Mouse (Mus musculus) midbrain, embryonic 10.5 days (tissue): ENCODE measurements around the gene Tmem240. TPM values are rescaled to one million over a fixed set of nuclear protein-coding genes. Genes with fewer than 3 reads are reported as not detected.
"Not testable (repeated sequence)": the region's sequence is repeated elsewhere in the genome, so short reads cannot be mapped to it uniquely, and the experiment has no call there.

ENCODE experiments used
- DNase-seq: peaks from one replicate; pipeline ENCODE4 v3.0.0-alpha.2; 2017; ENCODE audit warnings: low spot score
- H3K27ac ChIP-seq: fragments of 300-500 bp; sonication (generic); replicated peaks from 2 replicates; pipeline ENCODE4 v1.5.1; 2016; ENCODE audit warnings: mild to moderate bottlenecking
- H3K27me3 ChIP-seq: fragments of 300-500 bp; sonication (generic); 2 replicates; pipeline ENCODE4 v1.6.1; 2016; ENCODE audit warnings: low read depth, mild to moderate bottlenecking; ENCODE audit not compliant: poor library complexity, severe bottlenecking
- H3K36me3 ChIP-seq: fragments of 300-500 bp; sonication (generic); 2 replicates; pipeline ENCODE4 v1.6.1; 2016; ENCODE audit warnings: mild to moderate bottlenecking, moderate library complexity
- H3K4me1 ChIP-seq: fragments of 300-500 bp; sonication (generic); 2 replicates; pipeline ENCODE4 v1.6.1; 2016
- H3K4me3 ChIP-seq: fragments of 300-500 bp; sonication (generic); 2 replicates; pipeline ENCODE4 v1.5.1; 2016; ENCODE audit warnings: mild to moderate bottlenecking, moderate library complexity
- H3K9me3 ChIP-seq: fragments of 300-500 bp; sonication (generic); replicated peaks from 2 replicates; pipeline ENCODE4 v1.6.1; 2016; ENCODE audit warnings: mild to moderate bottlenecking
- WGBS: fragments of 180-500 bp; shearing (Covaris S2); methylation state at CpG from one replicate; pipeline ENCODE4 v1.1.7; 2016; 5-methylcytosine and 5-hydroxymethylcytosine counted together
- polyA plus RNA-seq: library from polyadenylated mRNA; unstranded; fragments of >200 nt; fragmentation: Nextera tagmentation; extraction: Ambion mirVana; gene quantifications from 2 replicates; pipeline ENCODE4 v1.2.1, GENCODE M21; 2016

The Tmem240 gene
- polyA plus RNA-seq, 1 experiment from 2014 or later, result 0.65 TPM

DNA sequence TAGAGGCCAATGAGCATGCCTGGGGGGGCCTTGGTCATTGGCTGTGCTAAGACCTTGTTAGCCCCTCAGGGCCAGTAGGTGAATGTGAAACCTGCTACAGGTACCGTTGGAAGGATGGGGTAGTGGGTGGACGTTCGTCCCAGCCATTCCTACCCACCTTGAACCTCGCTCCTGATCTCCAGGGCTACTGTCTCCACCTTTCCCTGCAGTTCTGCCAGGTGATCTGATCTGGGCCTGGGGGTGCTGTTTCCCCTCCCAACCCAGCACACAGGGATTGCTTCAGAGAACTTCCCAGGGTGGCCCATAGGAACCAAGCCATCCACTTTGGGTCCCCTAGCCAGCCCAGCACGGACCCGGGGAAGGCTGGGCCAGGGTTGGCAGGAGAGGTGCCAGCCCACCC, 4.6 kb downstream of the Tmem240 start:
- H3K27ac ChIP-seq, result no peak overlapping the region
- H3K27me3 ChIP-seq, result no peaks in the 10 kb centered on the region
- 83% methylated on average over 6 of the region's 6 CpGs for WGBS
- no peaks in the 10 kb centered on the region for H3K9me3 ChIP-seq
- H3K4me1 ChIP-seq, result peaks cover 34% of the 10 kb centered on the region
- H3K36me3 ChIP-seq, result peaks cover 61% of the 10 kb centered on the region
- H3K4me3 ChIP-seq, result peak overlapping the region; percentile 21; the same call in 1 of the 2 replicates
- no peak for DNase-seq

GRCm38 (mm10) chr4:155739741-155740636, 5.4 kb downstream of the Tmem240 start:
- no peak for DNase-seq
- peaks cover 70% of the 10 kb centered on the region for H3K36me3 ChIP-seq
- no peaks in the 10 kb centered on the region for H3K9me3 ChIP-seq
- 85% methylated on average over 37 of the region's 37 CpGs for WGBS
- peak overlapping the region; percentile 21; the same call in 1 of the 2 replicates for H3K4me3 ChIP-seq
- peaks cover 30% of the 10 kb centered on the region for H3K4me1 ChIP-seq
- no peak overlapping the region for H3K27ac ChIP-seq
- H3K27me3 ChIP-seq, result no peaks in the 10 kb centered on the region

DNA sequence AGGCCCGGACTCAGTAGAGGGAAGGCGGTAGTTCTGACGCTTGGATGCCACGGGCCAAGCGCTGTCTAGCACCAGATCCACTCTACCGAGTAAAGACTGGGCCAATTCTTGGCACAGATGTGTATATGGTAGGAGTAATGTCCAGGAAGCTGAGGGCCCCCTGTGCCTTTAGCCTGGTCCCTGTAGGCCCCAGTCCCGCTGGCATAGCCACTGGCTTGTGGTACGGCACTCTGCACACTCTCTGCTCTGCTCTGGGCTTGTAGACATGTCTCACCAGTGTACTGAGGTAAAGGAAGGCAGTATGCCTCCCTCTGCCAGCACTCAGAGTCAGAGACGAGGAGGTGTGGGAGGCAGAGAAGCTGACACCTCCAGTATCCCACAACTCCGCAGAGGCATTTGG, 6.1 kb downstream of the Tmem240 start:
- H3K4me3 ChIP-seq, H3K27me3 ChIP-seq, H3K9me3 ChIP-seq, DNase-seq, H3K27ac ChIP-seq: not testable (repeated sequence)
- Histone ChIP-seq H3K36me3 (peaks cover 76% of the 10 kb centered on the region), H3K4me1 (peaks cover 26% of the 10 kb centered on the region)
- WGBS, result 94% methylated on average over 10 of the region's 10 CpGs

- H3K27ac ChIP-seq, result no peak overlapping the region
- peaks cover 9% of the 10 kb centered on the region for H3K4me1 ChIP-seq
- peaks cover 87% of the 10 kb centered on the region for H3K36me3 ChIP-seq
- 96% methylated on average over 5 of the region's 5 CpGs for WGBS
- no peak overlapping the region for H3K4me3 ChIP-seq
- no peaks in the 10 kb centered on the region for H3K27me3 ChIP-seq
- no peak for DNase-seq
- no peaks in the 10 kb centered on the region for H3K9me3 ChIP-seq
These were observed 8.1 kb downstream of the Tmem240 start for GRCm38 (mm10) chr4:155742684-155743083.

DNA sequence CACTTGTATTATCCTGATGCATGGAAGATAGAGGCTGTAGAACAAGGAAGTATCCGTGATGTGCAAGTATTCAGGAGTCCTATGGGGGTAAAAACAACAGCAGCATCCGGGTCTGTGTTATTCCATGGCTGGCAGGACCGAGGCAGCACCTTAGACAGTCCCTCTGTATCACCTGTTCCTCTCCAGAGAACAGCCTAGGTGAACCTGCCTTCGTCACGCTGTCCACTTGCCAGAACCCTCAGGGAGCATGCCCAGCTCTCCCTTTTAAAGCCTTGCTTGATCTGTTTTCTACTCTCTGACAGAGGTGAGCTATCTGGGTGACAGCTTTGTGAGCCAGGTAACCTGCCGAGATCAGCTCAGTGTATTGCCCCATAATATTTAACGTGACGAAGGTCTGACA, 9.9 kb downstream of the Tmem240 start:
- DNase-seq, result no peak
- Histone ChIP-seq H3K9me3 (no peaks in the 10 kb centered on the region), H3K4me1 (no peaks in the 10 kb centered on the region), H3K27me3 (no peaks in the 10 kb centered on the region), H3K27ac (no peak overlapping the region), H3K4me3 (no peak overlapping the region), H3K36me3 (peaks cover 100% of the 10 kb centered on the region)
- 92% methylated on average over 8 of the region's 8 CpGs for WGBS

DNA sequence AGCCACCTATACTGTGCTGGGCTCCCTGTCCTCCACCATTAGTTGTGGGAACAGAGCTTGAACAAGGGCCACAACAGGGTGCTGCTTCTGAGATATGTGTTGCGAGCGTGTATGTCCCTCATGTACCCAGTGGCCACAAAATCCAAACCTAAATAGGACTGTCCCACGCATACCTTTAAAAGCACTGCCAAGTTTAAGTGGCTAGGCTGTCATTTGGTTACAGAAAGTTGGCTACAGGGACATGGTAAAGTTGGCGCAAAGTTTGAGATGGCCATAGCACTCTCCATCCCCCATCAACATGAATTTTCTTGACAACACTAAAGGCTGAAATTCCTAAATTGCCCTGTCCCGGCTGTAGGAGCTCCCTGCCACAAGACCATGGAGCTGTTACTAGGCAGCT, 10.5 kb downstream of the Tmem240 start:
- Histone ChIP-seq H3K4me1 (no peaks in the 10 kb centered on the region), H3K27me3 (no peaks in the 10 kb centered on the region), H3K36me3 (peaks cover 100% of the 10 kb centered on the region), H3K4me3 (no peak overlapping the region), H3K9me3 (no peaks in the 10 kb centered on the region), H3K27ac (no peak overlapping the region)
- WGBS, result 93% methylated on average over 5 of the region's 5 CpGs
- no peak for DNase-seq

DNA sequence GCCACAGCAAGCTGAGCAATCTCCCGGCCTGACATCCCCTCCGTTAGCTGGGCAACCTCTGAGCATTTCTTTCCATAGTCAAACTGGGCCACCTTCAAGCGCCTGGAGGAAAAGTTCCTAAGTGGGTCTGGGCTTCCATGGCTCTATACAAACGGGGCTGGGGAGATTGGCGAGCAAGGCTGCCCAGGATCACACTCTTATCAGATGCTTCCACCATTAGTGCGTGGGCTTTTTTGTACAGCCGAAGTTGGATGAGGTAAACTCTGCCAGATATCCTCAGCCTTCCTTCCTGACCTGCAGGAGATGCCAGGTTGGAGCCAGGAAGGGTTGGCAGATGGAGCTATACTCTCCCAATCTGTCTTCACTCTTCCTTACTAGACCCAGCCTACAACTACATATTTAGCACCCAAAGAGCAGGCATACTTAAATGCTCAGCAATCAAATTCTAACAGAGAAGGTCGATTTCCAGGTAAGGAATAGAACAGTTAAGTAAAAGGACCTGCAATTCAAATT, 11.5 kb downstream of the Tmem240 start:
- no peak overlapping the region for H3K4me3 ChIP-seq
- no peaks in the 10 kb centered on the region for H3K4me1 ChIP-seq
- DNase-seq, result no peak
- no peaks in the 10 kb centered on the region for H3K9me3 ChIP-seq
- no peak overlapping the region for H3K27ac ChIP-seq
- H3K27me3 ChIP-seq, result no peaks in the 10 kb centered on the region
- 89% methylated on average over 8 of the region's 8 CpGs for WGBS
- peaks cover 100% of the 10 kb centered on the region for H3K36me3 ChIP-seq

- H3K27ac ChIP-seq, result no peak overlapping the region
- WGBS, result 90% methylated on average over 17 of the region's 17 CpGs
- no peak overlapping the region for H3K4me3 ChIP-seq
- no peaks in the 10 kb centered on the region for H3K27me3 ChIP-seq
- no peak for DNase-seq
- no peaks in the 10 kb centered on the region for H3K9me3 ChIP-seq
- H3K36me3 ChIP-seq, result peaks cover 100% of the 10 kb centered on the region
- H3K4me1 ChIP-seq, result no peaks in the 10 kb centered on the region
These were observed 12.2 kb downstream of the Tmem240 start for GRCm38 (mm10) chr4:155746575-155747490.

DNA sequence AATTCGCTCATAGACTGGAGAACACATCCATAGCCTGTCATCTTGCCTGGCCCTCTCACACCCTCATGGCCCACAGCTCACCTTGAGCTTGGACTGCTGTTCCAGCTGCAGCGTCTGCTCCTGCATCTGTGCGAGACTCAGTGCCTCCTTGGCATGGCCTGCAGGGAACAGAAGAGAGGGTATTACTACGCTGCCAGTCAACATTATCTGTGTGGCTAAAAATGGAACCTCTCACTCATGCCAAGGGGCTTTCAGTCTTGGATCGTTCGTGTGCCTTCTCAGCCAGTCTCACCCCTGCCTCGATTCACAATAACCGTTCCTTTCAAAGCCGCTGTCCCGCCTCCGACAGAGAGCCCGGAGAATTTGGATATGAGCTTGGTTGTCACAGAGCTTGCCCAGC, 22.4 kb downstream of the Tmem240 start:
- no peak overlapping the region for H3K27ac ChIP-seq
- no peaks in the 10 kb centered on the region for H3K9me3 ChIP-seq
- peaks cover 29% of the 10 kb centered on the region for H3K4me1 ChIP-seq
- DNase-seq, result no peak
- H3K4me3 ChIP-seq, result no peak overlapping the region
- 93% methylated on average over 12 of the region's 12 CpGs for WGBS
- peaks cover 62% of the 10 kb centered on the region for H3K36me3 ChIP-seq
- H3K27me3 ChIP-seq, result no peaks in the 10 kb centered on the region

GRCm38 (mm10) chr4:155759862-155760612, 25.4 kb downstream of the Tmem240 start:
- Histone ChIP-seq H3K27ac (peak overlapping the region; percentile 84), H3K27me3 (no peaks in the 10 kb centered on the region), H3K9me3 (no peaks in the 10 kb centered on the region), H3K36me3 (peaks cover 33% of the 10 kb centered on the region), H3K4me1 (peaks cover 35% of the 10 kb centered on the region), H3K4me3 (peak overlapping the region; percentile 77)
- DNase-seq, result no peak
- 7% methylated on average over 10 of the region's 10 CpGs for WGBS

DNA sequence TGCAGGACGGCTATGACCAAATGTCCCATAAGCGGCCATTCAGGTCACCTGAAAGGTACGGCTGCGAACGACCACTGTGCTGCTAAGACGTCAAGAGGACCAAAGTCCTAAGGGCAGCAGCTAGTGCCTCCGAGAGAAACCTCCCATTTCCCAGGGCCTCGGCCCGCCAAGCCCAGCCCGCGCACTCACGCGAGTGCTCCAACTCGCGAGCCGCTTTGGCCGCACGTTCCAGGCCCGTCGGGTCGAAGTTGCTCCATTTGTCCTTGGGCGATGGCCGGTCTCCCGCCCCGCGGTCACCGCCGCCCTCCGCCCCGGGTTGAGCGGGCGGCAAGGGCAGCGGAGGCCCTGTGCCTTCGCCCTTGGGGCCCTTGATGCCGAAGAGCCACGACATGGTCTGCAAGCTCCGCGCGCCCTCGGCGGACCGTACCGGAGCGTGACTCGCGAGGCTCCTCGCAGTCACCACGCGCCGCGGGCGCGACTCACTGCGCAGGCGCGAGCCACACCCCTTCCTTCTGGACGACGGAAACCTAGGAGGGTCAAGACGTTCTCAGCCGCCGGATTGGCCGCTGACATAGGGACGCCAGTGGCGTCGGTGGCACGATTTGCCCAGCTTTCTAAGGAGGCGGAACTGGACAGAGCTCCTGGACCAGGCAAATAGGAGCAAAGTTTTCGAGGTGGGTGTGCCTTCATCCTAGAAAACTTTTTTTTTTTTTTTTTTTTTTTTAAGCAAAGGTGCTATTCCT, 26.2 kb downstream of the Tmem240 start, which contains the start of gene Atad3a:
Atad3a (minus strand) TSS at position 481 of the 743 bp plus-strand sequence.
- H3K36me3 ChIP-seq, result peaks cover 26% of the 10 kb centered on the region
- peaks cover 35% of the 10 kb centered on the region for H3K4me1 ChIP-seq
- H3K9me3 ChIP-seq, result no peaks in the 10 kb centered on the region
- H3K4me3 ChIP-seq, result peak within 1 kb of the TSS; percentile 77
- under 1% methylated on average over 68 of the region's 68 CpGs for WGBS
- H3K27ac ChIP-seq, result peak within 1 kb of the TSS; percentile 84
- DNase-seq, result peak; percentile 97
- H3K27me3 ChIP-seq, result no peaks in the 10 kb centered on the region
